Mouse (Mus musculus) cortical plate, adult 2 months (tissue): ENCODE measurements around the gene Sh2d3c.

ENCODE experiments used
- CTCF ChIP-seq: fragments of 200-500 bp; IDR thresholded peaks from 2 replicates; pipeline ENCODE4 v1.5.1; 2011; ENCODE audit warnings: mild to moderate bottlenecking, control low read depth, low read length; ENCODE audit not compliant: insufficient read depth; ENCODE audit errors: extremely low read depth
- POLR2A ChIP-seq: fragments of 200-500 bp; IDR thresholded peaks from 2 replicates; pipeline ENCODE4 v1.6.1; 2011; ENCODE audit warnings: mild to moderate bottlenecking, low read length, control low read depth; ENCODE audit not compliant: insufficient read depth; ENCODE audit errors: extremely low read depth

GRCm38 (mm10) chr2:32756674-32757055 is 35.8 kb downstream of the Sh2d3c start:
- TF ChIP-seq CTCF (no peak), POLR2A (no peak)
